13 mouse cellular contexts compared by ENCODE assay signal in genomic region chr2:163875484-163875883, GRCm38 (mm10). TPM values are rescaled to one million over a fixed set of nuclear protein-coding genes. Genes with fewer than 3 reads are reported as not detected.
A peak's percentile ranks its signal among the peaks of the same experiment; 100 is the strongest.
DNase-seq lines count a peak whose midpoint lies in the region; ATAC-seq lines count a peak whose summit lies in the region.
"Had no signal": no experiment of that assay in that cellular context is flagged by ENCODE, and none has a peak within 500 bp of the region (broad histone marks: within the 10 kb centered on the region; RNA-seq: fewer than 3 reads in every experiment).

No protein-coding gene starts in this region.

- no peak overlapping the region for H3K4me3 ChIP-seq in hindbrain, embryonic 14.5 days (replicated peaks; ENCODE audit: low read length)
- H3K4me3 ChIP-seq: embryonic facial prominence, embryonic 12.5 days; liver, embryonic 15.5 days had no signal

- WGBS in hindbrain, embryonic 14.5 days: 53% methylated on average over 7 of the region's 7 CpGs

- no peak overlapping the region for H3K9ac ChIP-seq in hindbrain, embryonic 14.5 days
- H3K9ac ChIP-seq: embryonic facial prominence, embryonic 12.5 days; liver, embryonic 15.5 days had no signal

- H3K27ac ChIP-seq in hindbrain, embryonic 14.5 days: peak overlapping the region; percentile 63
- H3K27ac ChIP-seq: embryonic facial prominence, embryonic 12.5 days; liver, embryonic 15.5 days had no signal

- no peaks in the 10 kb centered on the region for H3K9me3 ChIP-seq in hindbrain, embryonic 14.5 days (ENCODE audit: control insufficient read depth, low read length)
- H3K9me3 ChIP-seq: embryonic facial prominence, embryonic 12.5 days; liver, embryonic 15.5 days had no signal

- no peaks in the 10 kb centered on the region for H3K27me3 ChIP-seq in hindbrain, embryonic 14.5 days (ENCODE audit: control insufficient read depth, insufficient read depth, low read length)
- H3K27me3 ChIP-seq: embryonic facial prominence, embryonic 12.5 days; liver, embryonic 15.5 days had no signal

- DNase-seq in frontal cortex, postnatal 25 days (ENCODE audit: low spot score in 2 of 2): no peak
- peak; percentile 23 for DNase-seq in lung, postnatal 14 days
- DNase-seq in lung, postnatal 25 days (ENCODE audit: low spot score): no peak
- peak; percentile 56 for DNase-seq in hindbrain, embryonic 14.5 days (ENCODE audit: low spot score)
- peak; percentile 62 for DNase-seq in right cerebral cortex, postnatal 14 days
- no peak for DNase-seq in thymus, postnatal 14 days
- DNase-seq in T-cell, adult 2 months (ENCODE audit: low spot score): no peak
- DNase-seq: kidney, postnatal 25 days had no signal

- no peaks in the 10 kb centered on the region for H3K36me3 ChIP-seq in hindbrain, embryonic 14.5 days (replicated peaks; ENCODE audit: control insufficient read depth, insufficient read depth)
- H3K36me3 ChIP-seq: embryonic facial prominence, embryonic 12.5 days; liver, embryonic 15.5 days had no signal

- H3K4me1 ChIP-seq in hindbrain, embryonic 14.5 days (replicated peaks; ENCODE audit: control insufficient read depth, insufficient read depth, low read length): peaks cover 25% of the 10 kb centered on the region
- H3K4me1 ChIP-seq: embryonic facial prominence, embryonic 12.5 days; liver, embryonic 15.5 days had no signal

- H3K4me2 ChIP-seq in hindbrain, embryonic 14.5 days (replicated peaks): no peak overlapping the region
- H3K4me2 ChIP-seq: embryonic facial prominence, embryonic 12.5 days; liver, embryonic 15.5 days had no signal

- ATAC-seq in frontal cortex, adult (ENCODE audit: low TSS enrichment): peak; percentile 9; the same call in 1 of the 2 replicates
- ATAC-seq in hindbrain, embryonic 14.5 days (ENCODE audit: low FRiP score): peak; percentile 67

RNA-seq across cellular contexts. Expression of gene Kcnk15, which starts 22.0 kb away (rescaled TPM):
- 0.29 TPM in 1 of 2 replicates, not detected in the other for polyA plus RNA-seq in hindbrain, embryonic 14.5 days (2014; fragmentation: Nextera tagmentation; extraction: Ambion mirVana)
- polyA plus RNA-seq: embryonic facial prominence, embryonic 12.5 days; heart, embryonic 14.5 days; liver, embryonic 15.5 days; stomach, embryonic 16.5 days had no signal

RNA-seq across cellular contexts. Expression of gene Rims4, which starts 43.0 kb away (rescaled TPM):
- polyA plus RNA-seq in hindbrain, embryonic 14.5 days (2014; fragmentation: Nextera tagmentation; extraction: Ambion mirVana): 7.1 and 8.9 TPM in 2 replicates

RNA-seq across cellular contexts. Expression of gene Ccn5, which starts 54.8 kb away (rescaled TPM):
- 0.23 TPM in 1 of 2 replicates, not detected in the other for polyA plus RNA-seq in hindbrain, embryonic 14.5 days (2014; fragmentation: Nextera tagmentation; extraction: Ambion mirVana)

Comparison
In these comparisons a context has a peak if more than half of its experiments do, and no peak if none do; other contexts are left out.
1. DNase-seq: peak in lung, postnatal 14 days (single experiment), hindbrain, embryonic 14.5 days (single experiment) and right cerebral cortex, postnatal 14 days (single experiment); none in frontal cortex, postnatal 25 days (0 of 2), lung, postnatal 25 days (single experiment), thymus, postnatal 14 days (single experiment) and T-cell, adult 2 months (single experiment).